Mouse (Mus musculus) ES-E14 (cell line): ENCODE measurements at regions not wholly inside any gene's neighbourhood (a gene's known extent, or its start where the extent isn't known, plus 50 kb on each side); places are given as distances from the start of the nearest gene placed in this dataset.

ENCODE experiments used
- DNase-seq: peaks from one replicate; pipeline ENCODE4 v3.0.0-alpha.2; 2013; ENCODE audit warnings: low read depth, low spot score
- H3K27ac ChIP-seq: 2 replicates; pipeline ENCODE4 v1.5.1; 2012; ENCODE audit warnings: low read depth, mild to moderate bottlenecking, low read length, moderate library complexity, mixed read lengths; ENCODE audit not compliant: poor library complexity, insufficient read depth, severe bottlenecking
- H3K36me3 ChIP-seq: 2 replicates; pipeline ENCODE4 v1.6.1; 2012; ENCODE audit warnings: mild to moderate bottlenecking, low read length, moderate library complexity, mixed read lengths; ENCODE audit not compliant: control insufficient read depth, poor library complexity, insufficient read depth, severe bottlenecking
- H3K4me1 ChIP-seq, 2 experiments: fragments of 150-350 bp in 1 of 2; sonication (generic) in 1 of 2; 2 replicates each; pipeline ENCODE4 v1.6.1; 2012; ENCODE audit warnings: low read length in 2 of 2, mild to moderate bottlenecking in 1 of 2, mixed read lengths in 1 of 2; ENCODE audit not compliant: control insufficient read depth in 2 of 2, insufficient read depth in 2 of 2, poor library complexity in 1 of 2
- H3K4me3 ChIP-seq, 2 experiments: fragments of 150-350 bp in 1 of 2; sonication (generic) in 1 of 2; 2 replicates each; pipeline ENCODE4 v1.5.1; 2012; ENCODE audit warnings: low read length in 2 of 2, low read depth in 1 of 2, mild to moderate bottlenecking in 1 of 2, mixed read lengths in 1 of 2; ENCODE audit not compliant: insufficient read depth in 1 of 2, poor library complexity in 1 of 2, severe bottlenecking in 1 of 2
- H3K9ac ChIP-seq: 2 replicates; pipeline ENCODE4 v1.6.1; 2012; ENCODE audit warnings: low read depth, mild to moderate bottlenecking, low read length, mixed read lengths; ENCODE audit not compliant: poor library complexity, insufficient read depth, severe bottlenecking
- H3K9me3 ChIP-seq: fragments of 150-350 bp; sonication (generic); 2 replicates; pipeline ENCODE4 v1.6.1; 2012; ENCODE audit warnings: low read depth, mild to moderate bottlenecking, low read length; ENCODE audit not compliant: control insufficient read depth, insufficient read depth
- CHD2 ChIP-seq: IDR thresholded peaks from 2 replicates; pipeline ENCODE4 v1.6.1; 2014; ENCODE audit warnings: mild to moderate bottlenecking, low read depth, low read length, inconsistent platforms
- HCFC1 ChIP-seq: IDR thresholded peaks from 2 replicates; pipeline ENCODE4 v1.6.1; 2012; ENCODE audit warnings: low read length, inconsistent platforms, borderline replicate concordance; ENCODE audit not compliant: insufficient read depth
- MAFK ChIP-seq: IDR thresholded peaks from 2 replicates; pipeline ENCODE4 v1.6.1; 2014; ENCODE audit warnings: mild to moderate bottlenecking, low read depth, low read length, inconsistent platforms; ENCODE audit not compliant: insufficient read depth
- ZC3H11A ChIP-seq: IDR thresholded peaks from 2 replicates; pipeline ENCODE4 v1.6.1; 2012; ENCODE audit warnings: low read depth, mild to moderate bottlenecking, inconsistent platforms, low read length, borderline replicate concordance
- ZNF384 ChIP-seq: IDR thresholded peaks from 2 replicates; pipeline ENCODE4 v1.6.1; 2012; ENCODE audit warnings: low read depth, low read length, inconsistent platforms
- in situ Hi-C, 2 experiments: fragments of 600-800 bp; cut with MboI; formaldehyde crosslinking; loops; one replicate each; pipeline ENCODE4 v1.15.1; 2025; ENCODE audit warnings: low sequenced_read_pairs in 2 of 2, inconsistent platforms in 1 of 2; ENCODE audit not compliant: unreplicated experiment in 2 of 2

DNA sequence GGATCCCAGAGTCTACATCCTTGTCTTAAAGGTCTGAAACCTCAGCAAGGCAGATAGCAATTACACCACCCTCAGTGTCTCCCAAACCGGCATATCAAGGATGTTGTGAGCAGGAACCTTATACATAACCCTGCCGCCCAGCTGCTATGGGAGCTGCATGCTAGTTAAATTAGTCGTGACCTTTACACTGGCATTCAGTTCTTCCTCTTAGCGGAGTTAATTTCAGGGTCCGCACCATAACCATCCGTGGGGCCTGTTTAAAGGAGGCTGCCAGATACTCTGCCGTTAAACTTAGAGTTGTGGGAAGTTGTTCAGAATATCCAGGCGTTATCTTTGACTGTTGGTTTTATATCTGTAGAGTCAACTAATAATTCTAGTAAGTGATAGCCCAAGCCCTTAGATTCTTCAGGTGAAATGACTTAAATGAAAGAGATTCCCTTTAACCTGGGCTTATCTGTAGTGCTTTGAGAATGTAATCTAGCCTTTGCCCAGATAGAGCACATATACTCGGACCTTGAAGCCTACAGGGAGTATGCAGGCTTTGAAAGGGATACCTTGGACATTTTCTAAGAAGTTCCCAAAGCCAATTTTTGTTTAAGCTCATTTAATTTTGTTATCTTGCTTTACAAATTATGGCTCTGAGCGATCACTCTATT is 153.3 kb upstream of the Spaca1 start:
- TF ChIP-seq MAFK (no peak), HCFC1 (no peak), ZC3H11A (no peak), CHD2 (no peak), ZNF384 (no peak)
- no peak overlapping the region for H3K9ac ChIP-seq
- H3K4me1 ChIP-seq: no peaks in the 10 kb centered on the region
- in situ Hi-C loops: no loop called here
- H3K27ac ChIP-seq: no peak overlapping the region
- no peak for DNase-seq
- H3K4me3 ChIP-seq: no peak overlapping the region
- no peaks in the 10 kb centered on the region for H3K36me3 ChIP-seq
- H3K9me3 ChIP-seq: no peaks in the 10 kb centered on the region

DNA sequence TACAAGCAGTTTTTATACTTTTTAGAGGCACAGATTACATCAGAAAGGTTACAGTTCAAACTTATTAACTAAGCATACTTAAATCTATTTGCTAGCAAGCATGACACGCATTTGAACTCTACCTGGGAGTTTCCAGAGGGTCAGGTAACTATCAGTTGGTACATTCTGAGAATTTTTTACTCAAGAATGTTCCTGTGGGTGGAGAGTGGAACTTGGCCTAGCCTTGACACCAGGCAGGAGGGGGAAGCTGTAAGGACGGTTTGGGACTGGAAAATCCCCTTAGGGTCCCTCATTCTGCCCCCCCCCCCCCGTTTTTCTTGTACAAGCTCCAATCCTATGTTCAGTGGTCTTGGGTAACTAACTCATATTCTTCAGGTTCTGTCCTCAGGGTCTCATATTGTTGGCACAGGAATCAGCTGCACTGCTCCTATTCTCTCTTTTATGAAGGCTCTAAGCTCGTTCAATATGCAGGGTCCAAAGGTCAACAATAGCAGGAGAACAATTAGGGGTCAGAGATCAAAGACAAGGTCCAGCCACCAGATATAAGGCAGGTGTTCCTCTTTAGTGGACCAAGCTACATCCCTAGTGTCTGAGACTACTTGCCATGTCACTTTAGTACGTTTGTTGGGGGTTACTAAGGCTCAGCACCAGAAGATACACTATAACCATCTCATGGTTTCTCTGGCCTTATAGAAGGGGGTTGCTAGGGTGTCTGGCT is 159.3 kb upstream of the Spaca1 start:
- in situ Hi-C loops: no loop called here
- Histone ChIP-seq H3K4me1 (no peaks in the 10 kb centered on the region), H3K4me3 (no peak overlapping the region), H3K27ac (no peak overlapping the region), H3K36me3 (no peaks in the 10 kb centered on the region), H3K9me3 (no peaks in the 10 kb centered on the region), H3K9ac (no peak overlapping the region)
- DNase-seq: no peak
- TF ChIP-seq MAFK: no peak
- no peak for TF ChIP-seq HCFC1
- TF ChIP-seq CHD2: no peak
- TF ChIP-seq ZC3H11A: no peak
- TF ChIP-seq ZNF384: no peak

- H3K27ac ChIP-seq: no peak overlapping the region
- no peaks in the 10 kb centered on the region for H3K4me1 ChIP-seq
- H3K9ac ChIP-seq: no peak overlapping the region
- no peaks in the 10 kb centered on the region for H3K36me3 ChIP-seq
- H3K9me3 ChIP-seq: no peaks in the 10 kb centered on the region
- TF ChIP-seq ZC3H11A: no peak
- TF ChIP-seq CHD2: no peak
- TF ChIP-seq MAFK: no peak
- no peak for TF ChIP-seq HCFC1
- no peak for DNase-seq
- H3K4me3 ChIP-seq: no peak overlapping the region
- in situ Hi-C loops: no loop called here
Measured at GRCm38 (mm10) chr4:34213731-34214130, 163.7 kb upstream of the Spaca1 start.

GRCm38 (mm10) chr4:34214346-34214745 is 164.4 kb upstream of the Spaca1 start:
- no peak overlapping the region for H3K4me3 ChIP-seq
- H3K9me3 ChIP-seq: no peaks in the 10 kb centered on the region
- no peaks in the 10 kb centered on the region for H3K4me1 ChIP-seq
- no peak overlapping the region for H3K9ac ChIP-seq
- in situ Hi-C loops: no loop called here
- no peak for DNase-seq
- no peaks in the 10 kb centered on the region for H3K36me3 ChIP-seq
- H3K27ac ChIP-seq: no peak overlapping the region
- TF ChIP-seq ZNF384: no peak
- no peak for TF ChIP-seq CHD2
- no peak for TF ChIP-seq HCFC1
- no peak for TF ChIP-seq ZC3H11A
- no peak for TF ChIP-seq MAFK

DNA sequence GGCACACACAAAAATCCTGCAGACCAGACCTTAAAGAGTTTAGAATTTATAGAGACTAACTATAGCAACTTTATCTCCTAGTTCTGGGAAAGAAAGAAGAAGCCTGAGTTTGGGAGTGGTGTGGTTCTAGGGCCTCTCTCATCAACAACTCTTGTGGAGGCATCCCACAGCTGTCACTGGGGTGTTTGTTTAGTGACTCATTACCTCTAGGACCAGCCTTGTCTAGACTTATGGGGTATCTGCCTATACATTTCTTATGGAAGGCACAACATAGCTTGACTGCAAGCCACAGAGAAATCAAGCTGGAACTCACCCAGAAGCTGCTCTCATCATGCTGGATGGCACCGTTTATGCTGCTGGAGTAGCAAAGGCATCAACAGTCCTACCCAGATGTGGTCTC is 171.9 kb upstream of the Spaca1 start:
- in situ Hi-C loops: no loop called here
- Histone ChIP-seq H3K9me3 (no peaks in the 10 kb centered on the region), H3K27ac (no peak overlapping the region), H3K9ac (no peak overlapping the region), H3K4me1 (no peaks in the 10 kb centered on the region), H3K4me3 (no peak overlapping the region), H3K36me3 (no peaks in the 10 kb centered on the region)
- no peak for DNase-seq
- no peak for TF ChIP-seq MAFK
- no peak for TF ChIP-seq ZC3H11A
